Mouse (Mus musculus): ENCODE measurements at regions not wholly inside any gene's neighbourhood (a gene's known extent, or its start where the extent isn't known, plus 50 kb on each side); places are given as distances from the start of the nearest gene placed in this dataset.

- in situ Hi-C loops (cut with MboI, MseI): no loop called here
Measured at GRCm38 (mm10) chr11:31746939-31747338, 75.3 kb upstream of the Bod1 start.

GRCm38 (mm10) chr11:31748275-31748815 lies 76.7 kb upstream of the Bod1 start:
- in situ Hi-C loops (cut with MboI, MseI): no loop called here

GRCm38 (mm10) chr11:31751274-31751673 lies 79.6 kb upstream of the Bod1 start:
- in situ Hi-C loops (cut with MboI, MseI): no loop called here

GRCm38 (mm10) chr11:31753211-31753610 lies 81.5 kb upstream of the Bod1 start:
- in situ Hi-C loops (cut with MboI, MseI): no loop called here

GRCm38 (mm10) chr11:31753711-31754161 lies 82.1 kb upstream of the Bod1 start:
- in situ Hi-C loops (cut with MboI, MseI): no loop called here

- in situ Hi-C loops (cut with MboI, MseI): no loop called here
Measured at GRCm38 (mm10) chr11:31754416-31754815, 82.7 kb upstream of the Bod1 start.

- in situ Hi-C loops (cut with MboI, MseI): no loop called here
Measured at GRCm38 (mm10) chr11:31755858-31756257, 84.2 kb upstream of the Bod1 start.

GRCm38 (mm10) chr11:31756355-31757145 lies 84.9 kb upstream of the Bod1 start:
- in situ Hi-C loops (cut with MboI, MseI): no loop called here

GRCm38 (mm10) chr11:31759868-31760765 lies 88.4 kb upstream of the Bod1 start:
- in situ Hi-C loops (cut with MboI, MseI): no loop called here

- in situ Hi-C loops (cut with MboI, MseI): no loop called here
Measured at GRCm38 (mm10) chr11:31763856-31764255, 92.2 kb upstream of the Bod1 start.

- in situ Hi-C loops (cut with MboI, MseI): no loop called here
Measured at GRCm38 (mm10) chr11:31766296-31766695, 94.6 kb upstream of the Bod1 start.

GRCm38 (mm10) chr11:31767727-31768495 lies 96.2 kb upstream of the Bod1 start:
- in situ Hi-C loops (cut with MboI, MseI): no loop called here

GRCm38 (mm10) chr11:31769804-31770654 lies 98.3 kb upstream of the Bod1 start:
- in situ Hi-C loops (cut with MboI, MseI): no loop called here

- in situ Hi-C loops (cut with MboI, MseI): no loop called here
Measured at GRCm38 (mm10) chr11:31770881-31771280, 99.2 kb upstream of the Bod1 start.

GRCm38 (mm10) chr11:31771491-31772439 lies 100.1 kb upstream of the Bod1 start:
- in situ Hi-C loops (cut with MboI, MseI): no loop called here

GRCm38 (mm10) chr11:31777531-31777930 lies 94.5 kb upstream of the Cpeb4 start:
- in situ Hi-C loops (cut with MboI, MseI): no loop called here

GRCm38 (mm10) chr11:31778766-31779165 lies 93.2 kb upstream of the Cpeb4 start:
- in situ Hi-C loops (cut with MboI, MseI): no loop called here

GRCm38 (mm10) chr11:31779267-31779666 lies 92.7 kb upstream of the Cpeb4 start:
- in situ Hi-C loops (cut with MboI, MseI): no loop called here

GRCm38 (mm10) chr11:31780969-31781368 lies 91.0 kb upstream of the Cpeb4 start:
- in situ Hi-C loops (cut with MboI, MseI): no loop called here
